Mouse (Mus musculus): ENCODE measurements around the gene Map4. TPM values are rescaled to one million over a fixed set of nuclear protein-coding genes. Genes with fewer than 3 reads are reported as not detected.

Map4 gene
- 103 and 120 TPM in 2 replicates for polyA plus RNA-seq (2012; rRNA removed)

- no peak for DNase-seq (ENCODE audit: low read depth)
Observed at GRCm38 (mm10) chr9:109931257-109932171, at the start of gene Map4. TSS of gene Map4 (plus strand) at chr9:109931460.

GRCm38 (mm10) chr9:109886259-109886658, 45.0 kb upstream of the Map4 start:
- DNase-seq (ENCODE audit: low read depth), result no peak

- DNase-seq (ENCODE audit: low read depth), result no peak
Observed at GRCm38 (mm10) chr9:109887321-109887720, 43.9 kb upstream of the Map4 start.

GRCm38 (mm10) chr9:109891501-109891900, 39.8 kb upstream of the Map4 start:
- DNase-seq (ENCODE audit: low read depth), result no peak

- no peak for DNase-seq (ENCODE audit: low read depth)
Observed at GRCm38 (mm10) chr9:109892651-109893250, 38.5 kb upstream of the Map4 start.

- DNase-seq (ENCODE audit: low read depth), result no peak
Observed at GRCm38 (mm10) chr9:109894413-109895090, 36.7 kb upstream of the Map4 start.

- no peak for DNase-seq (ENCODE audit: low read depth)
Observed at GRCm38 (mm10) chr9:109895593-109895992, 35.7 kb upstream of the Map4 start.

GRCm38 (mm10) chr9:109896253-109897150, 34.8 kb upstream of the Map4 start:
- DNase-seq (ENCODE audit: low read depth), result no peak

GRCm38 (mm10) chr9:109898027-109898426, 33.2 kb upstream of the Map4 start:
- DNase-seq (ENCODE audit: low read depth), result no peak

- no peak for DNase-seq (ENCODE audit: low read depth)
Observed at GRCm38 (mm10) chr9:109899361-109899760, 31.9 kb upstream of the Map4 start.

GRCm38 (mm10) chr9:109899774-109900173, 31.5 kb upstream of the Map4 start:
- DNase-seq (ENCODE audit: low read depth), result no peak

- no peak for DNase-seq (ENCODE audit: low read depth)
Observed at GRCm38 (mm10) chr9:109900604-109901003, 30.7 kb upstream of the Map4 start.

GRCm38 (mm10) chr9:109902246-109902645, 29.0 kb upstream of the Map4 start:
- no peak for DNase-seq (ENCODE audit: low read depth)

GRCm38 (mm10) chr9:109902740-109903139, 28.5 kb upstream of the Map4 start:
- DNase-seq (ENCODE audit: low read depth), result no peak

- DNase-seq (ENCODE audit: low read depth), result no peak
Observed at GRCm38 (mm10) chr9:109907300-109907699, 24.0 kb upstream of the Map4 start.

- no peak for DNase-seq (ENCODE audit: low read depth)
Observed at GRCm38 (mm10) chr9:109907774-109908465, 23.3 kb upstream of the Map4 start.

GRCm38 (mm10) chr9:109909102-109909501, 22.2 kb upstream of the Map4 start:
- no peak for DNase-seq (ENCODE audit: low read depth)

GRCm38 (mm10) chr9:109909926-109910325, 21.3 kb upstream of the Map4 start:
- DNase-seq (ENCODE audit: low read depth), result no peak

- DNase-seq (ENCODE audit: low read depth), result peak; percentile 88
Observed at GRCm38 (mm10) chr9:109911779-109912178, 19.5 kb upstream of the Map4 start.

GRCm38 (mm10) chr9:109914269-109914926, 16.9 kb upstream of the Map4 start:
- no peak for DNase-seq (ENCODE audit: low read depth)

Measured in gonadal fat pad, adult 2 months (tissue).